Mouse (Mus musculus): ENCODE results near the gene Sparc. TPM values are rescaled to one million over a fixed set of nuclear protein-coding genes. Genes with fewer than 3 reads are reported as not detected.
"Not testable (repeated sequence)": the region's sequence is repeated elsewhere in the genome, so short reads cannot be mapped to it uniquely, and the experiment has no call there.

Sparc gene
- polyA plus RNA-seq, 1 experiment, result 4,627 TPM

DNA sequence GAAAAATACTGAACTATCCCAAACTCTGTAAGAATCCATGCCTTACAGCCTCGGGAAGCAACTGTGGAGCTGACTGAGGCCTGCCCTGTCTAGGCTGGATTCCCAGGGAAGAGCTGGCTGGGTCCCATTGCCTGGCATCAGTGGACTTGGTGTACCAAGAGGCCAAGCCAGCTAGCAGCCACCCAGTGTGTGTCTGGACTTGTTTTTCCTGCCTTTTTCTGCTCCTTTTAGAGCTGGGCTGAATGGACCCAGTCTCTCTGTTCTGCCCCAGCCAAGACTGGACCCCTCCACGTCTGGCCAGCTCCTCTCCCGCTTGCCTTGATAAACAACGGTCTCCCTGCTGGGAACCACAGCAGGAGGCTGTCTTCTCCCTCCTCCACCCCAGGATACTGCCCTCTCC is 15.0 kb upstream of the Sparc start:
- DNase-seq (ENCODE audit: low read depth), result no peak

DNA sequence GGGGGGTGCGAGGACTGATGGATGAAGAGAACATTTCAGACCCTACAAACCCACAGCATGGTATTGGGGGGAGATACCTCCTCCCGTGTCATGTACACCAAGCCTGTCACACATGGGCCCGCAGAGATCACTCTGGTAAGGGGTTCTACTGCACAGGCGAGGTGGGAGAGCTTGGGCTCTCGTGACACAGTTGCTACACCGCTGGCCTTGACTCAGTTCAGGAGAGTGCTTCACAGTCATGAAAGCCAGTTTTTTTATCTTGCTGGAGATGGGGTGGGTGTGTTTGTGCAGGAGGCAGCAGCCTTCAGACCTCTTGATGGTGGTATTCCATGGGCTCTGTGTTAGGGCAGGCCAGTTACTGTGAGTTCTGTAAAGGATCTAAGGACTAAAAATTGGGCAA is 13.1 kb upstream of the Sparc start:
- no peak for DNase-seq (ENCODE audit: low read depth)

DNA sequence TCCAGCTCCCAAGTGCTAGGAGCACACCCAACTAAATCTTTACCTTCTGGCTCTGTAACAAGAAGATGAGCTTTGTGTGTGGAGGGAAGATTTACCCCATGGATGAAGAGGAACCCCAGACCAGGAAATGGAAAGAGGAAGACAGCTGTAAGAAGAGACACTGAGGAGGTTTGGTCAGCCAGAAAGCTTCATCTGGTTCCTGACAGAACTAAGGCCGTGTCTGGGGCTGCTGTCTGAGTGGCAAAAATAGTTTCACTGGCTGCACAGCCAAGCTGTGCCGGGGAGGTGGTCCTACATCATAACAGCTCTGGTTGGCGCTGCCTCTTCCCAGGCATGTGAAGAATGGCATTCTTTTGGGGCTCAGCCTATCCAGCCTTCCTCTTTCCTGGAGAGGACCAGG is 10.0 kb upstream of the Sparc start:
- DNase-seq (ENCODE audit: low read depth), result no peak

DNA sequence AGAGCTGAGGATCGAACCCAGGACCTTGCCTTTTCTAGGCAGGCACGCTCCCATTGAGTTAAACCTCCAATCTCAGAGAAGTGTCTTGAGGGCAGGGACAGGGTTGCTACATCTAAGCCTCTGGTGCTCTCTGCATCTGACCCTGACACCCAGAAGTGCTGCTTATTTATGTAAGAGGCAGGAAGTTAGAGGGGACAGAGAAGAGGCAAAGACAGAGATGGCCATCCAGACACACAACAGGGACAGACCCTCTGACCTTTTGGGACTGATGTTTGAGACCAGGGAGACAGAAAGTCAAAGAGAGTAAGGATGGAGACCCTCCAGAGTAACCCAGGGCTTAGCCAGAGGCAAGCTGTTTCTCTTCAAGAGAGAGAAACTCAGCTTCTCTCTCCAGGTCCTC is 7.0 kb upstream of the Sparc start:
- no peak for DNase-seq (ENCODE audit: low read depth)

DNA sequence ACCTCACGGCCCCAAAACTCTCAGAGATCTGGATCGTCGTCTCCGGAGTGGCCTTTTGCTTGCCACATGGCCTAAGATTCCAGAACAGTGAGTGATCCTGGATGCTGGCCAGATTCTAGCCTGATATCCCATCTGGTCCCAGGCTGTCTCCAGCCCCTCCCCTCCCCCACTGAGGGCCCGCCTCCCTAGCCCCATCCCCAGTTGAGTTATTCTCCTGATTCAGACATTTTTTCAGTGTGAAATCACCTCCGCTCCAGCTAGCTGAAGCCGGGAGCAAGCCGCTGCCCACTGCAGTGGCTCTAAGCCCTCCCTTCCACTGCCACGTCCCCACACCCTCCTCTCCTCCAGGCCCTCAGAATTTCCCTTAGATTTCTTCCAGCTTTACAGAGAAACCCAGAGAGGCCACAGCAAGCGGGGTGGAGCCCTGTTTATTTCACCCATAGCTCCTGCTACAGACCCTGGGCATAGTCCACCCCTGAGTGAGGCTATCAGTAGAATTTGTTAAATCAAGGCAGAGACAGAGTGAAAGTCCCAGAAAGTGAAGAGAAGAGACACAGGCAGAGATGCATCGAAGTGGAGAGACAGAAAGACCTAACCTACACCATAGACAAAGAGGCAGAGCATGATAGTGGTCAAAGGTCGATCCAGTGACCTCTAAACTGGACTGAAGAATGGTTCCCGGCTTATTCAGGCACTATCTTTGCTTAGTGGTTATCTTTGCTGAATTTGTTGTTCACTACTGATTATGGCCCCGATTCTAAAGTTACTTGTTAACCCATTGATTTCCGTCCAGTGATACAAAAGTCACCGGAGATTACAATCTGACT is 5.4 kb upstream of the Sparc start:
- no peak for DNase-seq (ENCODE audit: low read depth)

DNA sequence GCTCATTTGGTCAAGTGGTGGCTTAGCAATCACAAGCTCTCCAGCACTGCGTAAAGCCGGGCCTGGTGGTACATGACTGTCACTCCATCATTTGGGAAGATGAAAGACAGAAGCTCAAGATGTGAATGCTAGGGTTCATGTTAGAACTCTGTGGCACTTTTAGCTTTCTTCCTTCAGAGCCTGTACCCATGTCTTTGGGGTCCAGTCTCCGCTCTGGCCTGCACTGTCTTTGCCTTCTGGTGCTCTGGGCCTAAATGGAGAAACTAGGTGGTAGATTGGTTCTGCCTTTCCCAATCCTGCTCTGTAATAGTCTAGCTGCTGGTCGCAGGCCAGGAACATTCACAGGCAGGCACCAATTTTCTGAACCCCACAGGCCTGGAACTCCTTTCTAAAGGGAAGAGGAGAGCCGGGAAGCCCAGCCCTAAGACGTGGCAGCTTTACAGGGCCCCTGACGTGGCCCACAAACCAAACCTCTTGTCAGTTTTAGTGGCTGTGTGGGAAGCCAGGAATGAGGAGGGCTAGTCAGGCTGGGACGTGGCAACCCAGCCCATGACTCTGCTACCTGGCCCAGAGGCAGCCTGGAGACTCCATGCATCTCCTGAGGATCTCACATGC is 1.9 kb upstream of the Sparc start:
- no peak for DNase-seq (ENCODE audit: low read depth)

DNA sequence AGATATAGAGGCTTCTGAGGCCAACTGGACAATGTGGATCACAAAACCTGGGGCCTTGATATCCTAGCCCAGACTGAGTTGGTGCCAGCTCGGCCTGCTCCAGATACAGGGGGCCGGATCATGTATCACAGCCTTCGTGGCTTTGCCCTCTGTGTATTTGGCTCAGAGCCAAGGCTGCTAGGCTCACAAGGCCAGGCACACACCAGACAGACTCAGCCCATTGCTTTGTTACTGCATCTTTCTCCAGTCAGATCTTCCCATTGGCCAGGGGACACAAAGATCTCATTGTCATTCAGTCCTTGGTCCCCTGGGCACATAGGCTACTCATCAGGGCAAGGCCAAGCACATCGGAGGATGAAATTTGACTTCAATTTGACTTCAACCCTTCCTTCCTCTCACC is 773 bp upstream of the Sparc start:
- DNase-seq (ENCODE audit: low read depth), result no peak

DNA sequence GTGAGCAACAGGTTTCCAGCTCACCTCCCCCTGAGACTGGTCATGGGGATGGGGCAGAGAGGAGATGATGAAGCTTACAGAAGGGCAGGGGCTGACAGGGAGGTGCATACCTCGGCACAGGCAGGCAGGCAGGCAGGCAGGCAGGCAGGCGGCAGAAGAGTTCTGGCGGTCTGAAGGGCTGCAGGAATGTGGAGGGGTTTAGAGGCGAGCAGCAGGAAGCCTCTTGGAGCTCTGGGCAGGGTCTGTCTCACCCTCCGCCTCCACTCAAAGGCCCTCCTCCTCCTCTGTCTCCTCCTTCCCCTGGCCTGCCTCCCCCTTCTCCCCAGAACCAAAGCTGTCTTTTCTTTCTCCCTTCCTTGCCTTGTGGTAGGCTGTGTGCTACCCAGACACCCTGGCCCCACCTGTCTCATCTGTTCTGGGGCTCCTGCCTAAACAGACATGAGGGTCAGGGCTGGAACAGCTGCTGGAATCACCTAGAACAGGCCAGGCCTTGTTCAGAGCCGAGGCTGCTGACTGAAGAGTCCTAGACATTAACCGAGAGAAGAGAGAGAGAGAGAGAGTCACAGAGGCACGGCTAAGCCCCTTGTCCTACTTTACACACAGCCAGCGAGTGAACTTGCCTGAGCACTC is 3.2 kb downstream of the Sparc start:
- DNase-seq (ENCODE audit: low read depth), result no peak

DNA sequence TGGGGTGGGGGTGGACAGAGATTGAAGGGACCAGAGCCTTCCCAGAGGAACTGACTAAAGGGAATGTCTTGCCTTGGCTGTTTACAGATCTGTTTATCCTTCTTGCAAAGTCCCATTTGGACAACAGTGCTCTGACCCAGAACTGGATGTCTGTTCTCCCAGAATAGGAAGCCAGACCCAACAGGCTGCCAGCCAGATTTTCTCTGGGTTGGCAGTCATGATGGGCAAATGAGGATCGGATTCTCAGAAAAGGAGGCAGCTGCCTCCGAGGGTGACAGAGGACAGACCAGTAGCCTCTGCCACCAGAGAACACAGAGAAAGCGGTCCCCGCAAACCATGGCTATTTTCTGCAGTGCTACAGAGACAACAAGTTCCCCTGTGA is 3.7 kb downstream of the Sparc start:
- DNase-seq (ENCODE audit: low read depth), result no peak

DNA sequence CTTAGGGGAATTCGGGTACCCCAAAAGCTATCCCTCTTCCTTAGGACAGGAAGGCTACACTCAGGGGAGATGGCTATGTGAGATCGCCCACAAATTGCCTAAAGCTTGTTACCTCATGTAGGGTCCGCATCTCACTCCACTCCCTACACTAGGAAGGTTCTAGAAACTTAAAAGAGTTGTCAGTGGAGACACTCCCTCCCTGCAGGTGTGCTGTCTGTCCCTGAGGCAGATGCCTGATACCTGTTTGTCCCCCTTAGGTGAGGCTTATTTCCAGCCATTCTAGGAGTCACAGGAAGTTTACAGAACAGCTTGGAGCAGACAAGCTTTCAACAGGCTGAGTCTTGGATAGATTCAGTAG is 4.3 kb downstream of the Sparc start:
- no peak for DNase-seq (ENCODE audit: low read depth)

DNA sequence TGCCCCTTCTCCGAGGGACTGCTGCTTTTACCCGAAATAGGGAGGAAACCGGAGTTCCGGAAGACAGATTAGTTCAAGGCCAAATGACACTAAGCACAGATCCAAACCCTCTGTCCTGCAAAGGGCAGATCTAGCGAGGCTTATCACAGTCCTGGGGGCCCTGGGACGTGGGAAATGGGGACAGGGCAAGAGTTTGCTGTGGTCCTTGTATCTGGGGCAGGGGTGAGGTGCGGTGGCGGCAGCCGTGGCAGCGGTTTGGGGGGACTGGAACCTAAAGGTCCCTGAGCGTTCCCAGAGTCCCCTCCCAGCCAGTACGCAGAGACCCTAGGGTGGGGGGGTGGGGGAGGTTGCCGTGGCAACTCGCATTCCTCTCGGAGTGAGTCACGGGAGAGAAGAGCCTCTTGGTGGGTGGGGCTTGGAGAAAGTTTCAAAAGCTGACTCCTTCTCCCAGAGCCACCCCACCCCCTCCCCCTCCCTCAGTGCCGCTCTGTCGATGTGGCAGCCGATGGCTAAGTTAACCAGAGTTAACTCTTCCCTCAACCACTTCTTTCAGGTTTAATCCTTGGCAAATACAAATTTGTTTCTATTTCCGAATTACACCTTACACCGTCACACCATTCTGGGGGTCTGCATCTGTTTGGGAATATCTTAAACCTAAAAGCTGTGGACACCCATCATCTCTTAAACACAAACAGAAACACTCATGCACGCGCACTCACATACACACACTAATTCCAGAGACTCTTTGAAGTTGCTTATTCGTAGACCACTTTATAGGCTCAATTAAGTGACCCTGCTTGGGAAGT is 4.9 kb downstream of the Sparc start:
- DNase-seq (ENCODE audit: low read depth), result no peak

DNA sequence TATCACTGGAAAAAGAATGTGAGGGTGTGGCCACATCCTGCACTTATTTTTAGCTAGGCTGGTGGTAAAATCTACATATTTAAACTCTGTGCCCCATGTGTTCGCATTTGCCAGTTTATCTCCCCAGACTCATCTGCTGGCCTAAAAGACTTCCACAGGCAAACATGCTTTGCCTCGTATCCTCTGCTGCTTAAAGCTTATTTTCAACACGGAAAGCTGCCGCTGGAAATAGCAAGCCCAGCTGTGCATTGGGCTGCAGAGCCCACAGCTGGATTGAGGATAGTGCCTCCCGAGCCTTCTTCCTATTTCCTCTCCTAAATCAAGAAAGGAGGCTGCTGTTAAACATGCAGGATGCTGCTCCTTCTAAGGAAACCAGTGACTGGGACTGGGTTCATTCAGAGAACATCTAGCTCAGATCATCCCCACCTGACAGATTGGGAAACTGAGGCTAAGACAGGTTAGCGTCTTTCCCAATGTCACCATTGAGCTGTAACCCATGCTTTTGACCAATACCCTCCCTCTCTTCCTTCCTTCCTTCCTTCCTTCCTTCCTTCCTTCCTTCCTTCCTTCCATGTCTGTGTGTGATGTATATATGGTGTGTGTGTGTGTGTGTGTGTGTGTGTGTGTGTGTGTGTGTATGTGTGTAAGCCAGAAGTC is 6.2 kb downstream of the Sparc start:
- no peak for DNase-seq (ENCODE audit: low read depth)

DNA sequence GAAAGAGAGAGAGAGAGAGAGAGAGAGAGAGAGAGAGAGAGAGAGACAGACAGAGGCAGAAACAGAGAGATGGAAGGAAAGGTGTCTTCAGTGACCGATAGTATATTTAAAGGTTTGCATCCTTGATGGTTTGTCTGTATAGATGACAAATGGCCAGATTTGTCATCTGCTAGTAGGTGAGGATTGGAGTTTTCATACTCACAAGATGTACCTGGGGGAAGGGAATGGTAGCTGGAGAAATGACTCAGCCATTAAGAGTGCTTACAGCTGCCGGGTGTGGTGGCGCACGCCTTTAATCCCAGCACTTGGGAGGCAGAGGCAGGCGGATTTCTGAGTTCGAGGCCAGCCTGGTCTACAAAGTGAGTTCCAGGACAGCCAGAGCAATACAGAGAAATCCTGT is 7.3 kb downstream of the Sparc start:
- not testable (repeated sequence) for DNase-seq (ENCODE audit: low read depth)

DNA sequence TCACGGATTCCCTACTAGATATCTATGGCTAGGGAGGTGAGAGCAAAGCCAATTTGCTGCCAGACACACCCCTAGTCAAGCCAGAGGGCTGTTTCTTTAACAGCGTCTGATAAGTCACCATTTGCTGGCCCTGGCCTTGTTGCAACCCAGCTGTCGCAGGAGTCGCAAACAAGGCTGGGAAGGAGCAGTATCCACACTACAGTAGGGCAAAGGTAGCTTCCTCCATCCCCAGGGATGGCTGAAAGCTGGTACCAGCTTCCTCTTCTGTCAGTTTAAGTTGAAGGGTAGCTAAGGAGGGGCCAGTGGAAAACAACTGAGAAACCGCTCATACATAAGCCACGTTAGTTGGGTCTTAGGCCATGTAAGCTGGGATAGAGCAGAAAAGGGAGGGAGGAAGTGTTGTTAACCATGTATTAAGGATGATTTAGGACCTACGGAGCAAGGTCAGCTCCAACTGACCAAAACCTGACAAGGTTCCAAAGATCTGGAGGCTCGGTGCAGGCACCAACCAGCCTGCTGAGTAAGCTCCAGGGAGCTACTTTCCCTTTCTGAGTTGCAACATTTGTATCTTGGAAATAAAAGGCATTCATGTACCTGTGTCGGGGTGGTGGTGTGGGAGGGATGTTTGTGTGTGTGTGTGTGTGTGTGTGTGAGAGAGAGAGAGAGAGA is 7.8 kb downstream of the Sparc start:
- DNase-seq (ENCODE audit: low read depth), result no peak

DNA sequence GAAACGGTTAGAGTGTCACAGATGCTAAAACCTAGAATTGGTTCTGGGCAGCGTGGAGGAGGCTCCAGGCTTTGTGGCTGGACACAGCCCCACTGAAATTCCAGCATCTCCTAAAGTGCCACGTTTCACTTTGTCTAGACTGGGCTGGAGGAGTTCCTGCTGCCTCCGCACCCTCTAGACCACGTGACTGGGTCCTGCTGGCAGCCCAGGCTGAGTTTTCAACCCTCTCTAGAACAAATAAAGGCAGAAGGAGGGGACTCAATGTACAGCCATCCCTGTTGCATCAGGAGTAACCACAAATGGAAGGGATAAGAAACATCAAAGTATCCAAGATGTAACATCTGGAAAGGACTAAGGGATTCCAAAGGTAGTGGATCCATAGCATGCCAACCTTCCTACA is 8.7 kb downstream of the Sparc start:
- no peak for DNase-seq (ENCODE audit: low read depth)

DNA sequence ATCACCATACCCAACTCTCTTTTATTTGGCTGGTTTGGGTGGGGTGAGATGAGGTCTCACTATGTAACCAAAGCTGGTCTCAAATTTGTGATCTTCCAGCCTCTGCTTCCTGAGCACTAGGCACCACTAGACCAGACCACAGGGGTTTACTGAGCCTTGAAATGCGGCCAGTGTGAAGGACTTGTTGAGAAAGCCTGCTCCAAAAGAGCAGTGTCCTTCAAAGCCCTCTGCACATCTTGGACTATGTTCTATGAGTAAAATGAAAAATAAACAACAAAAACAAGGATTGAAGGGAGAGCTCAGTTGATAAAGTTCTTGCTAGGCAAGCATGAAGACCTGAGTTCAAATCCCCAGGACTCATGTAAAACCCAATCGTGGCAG is 9.6 kb downstream of the Sparc start:
- DNase-seq (ENCODE audit: low read depth), result no peak

DNA sequence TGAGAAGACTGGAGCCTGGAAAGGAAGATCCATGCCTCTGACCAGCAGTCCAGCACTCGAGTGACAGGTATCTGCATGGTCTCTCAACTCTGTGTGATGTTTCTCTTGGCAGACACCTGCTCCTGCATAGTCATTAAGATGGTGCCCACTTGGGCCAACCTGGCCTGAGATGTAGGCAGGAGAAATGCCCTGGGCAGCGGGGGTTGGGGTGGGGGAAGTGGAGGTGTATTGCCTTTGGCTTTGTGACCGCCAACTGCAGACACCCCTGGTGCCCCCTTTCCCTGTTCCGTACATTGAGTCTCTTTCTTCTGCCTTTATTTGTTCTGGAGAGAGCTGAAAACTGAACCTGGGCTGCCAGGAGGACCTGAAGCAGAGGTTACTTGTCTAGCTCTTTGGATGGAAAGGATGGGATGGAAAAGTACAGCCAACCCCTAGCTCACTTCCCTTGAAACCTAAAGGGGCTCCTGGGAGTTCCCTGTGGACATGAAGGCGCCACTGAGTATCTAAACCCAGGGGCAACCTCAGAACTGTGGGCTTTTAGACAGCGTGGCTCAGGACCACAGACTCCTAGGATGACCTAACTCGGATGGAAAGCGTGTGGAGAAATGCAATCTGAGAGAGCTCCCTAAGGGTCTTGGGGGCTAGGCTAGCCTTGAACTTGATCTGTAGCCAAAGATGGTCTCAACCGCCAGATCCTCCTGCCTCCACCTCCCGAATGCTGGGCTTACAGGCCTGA is 10.1 kb downstream of the Sparc start:
- DNase-seq (ENCODE audit: low read depth), result no peak

DNA sequence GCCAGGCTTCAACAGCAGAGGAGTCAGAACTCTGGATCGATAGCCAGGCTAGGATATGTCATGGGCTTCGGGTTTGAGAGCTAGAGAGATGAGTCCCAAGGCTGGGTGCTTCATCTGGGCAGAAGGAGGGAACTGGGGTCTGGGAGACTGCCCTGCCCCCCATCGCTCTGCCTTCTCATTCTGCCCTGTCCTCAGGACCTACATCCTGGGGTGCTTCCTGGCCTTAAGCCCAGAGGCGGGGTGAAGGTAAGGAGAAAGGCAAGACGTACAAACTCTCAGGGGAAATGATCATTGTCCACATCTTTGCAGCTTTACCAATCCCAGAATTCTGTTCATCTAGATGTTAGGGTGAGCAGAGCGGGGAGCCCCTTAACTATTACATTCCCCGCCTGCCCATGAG is 10.9 kb downstream of the Sparc start:
- no peak for DNase-seq (ENCODE audit: low read depth)

DNA sequence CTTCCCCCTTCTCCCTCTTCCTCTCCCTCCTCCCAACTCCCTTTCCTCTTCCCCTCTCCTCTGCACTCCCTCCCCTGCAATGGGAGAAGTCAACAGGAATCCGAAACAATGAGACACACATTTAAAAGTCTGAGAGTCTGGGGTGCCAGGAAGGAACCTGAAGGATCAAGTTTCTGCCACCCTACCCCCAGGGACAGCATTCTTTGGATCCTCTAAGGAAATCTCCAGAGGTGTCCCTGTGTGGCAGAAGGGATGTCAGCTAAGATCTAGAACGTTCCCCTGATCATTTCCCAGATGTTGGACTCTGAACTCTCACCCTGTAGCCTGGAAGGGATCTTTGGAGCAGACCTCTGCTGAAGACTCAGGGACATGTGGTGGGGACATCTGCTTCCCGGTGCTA is 12.5 kb downstream of the Sparc start:
- DNase-seq (ENCODE audit: low read depth), result no peak

DNA sequence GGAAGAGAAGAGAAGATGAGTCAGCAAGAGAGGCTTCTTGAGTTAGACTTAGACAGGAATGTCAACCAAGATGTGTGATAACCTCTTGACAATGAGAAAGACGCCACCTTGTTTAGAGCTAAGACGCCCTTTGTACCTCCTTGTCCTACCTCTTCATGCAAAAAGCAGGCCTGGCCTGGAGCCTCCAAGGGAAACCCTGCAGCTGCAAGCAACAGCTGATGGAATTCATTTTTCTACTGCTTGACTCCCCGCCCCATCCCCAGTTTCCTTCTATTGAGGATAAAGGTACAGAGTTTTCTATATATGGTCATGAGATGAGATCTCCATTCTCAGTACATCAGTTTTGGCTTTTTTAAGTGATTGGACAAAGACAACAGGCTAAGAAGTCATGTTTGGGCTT is 13.0 kb downstream of the Sparc start:
- DNase-seq (ENCODE audit: low read depth), result no peak

DNA sequence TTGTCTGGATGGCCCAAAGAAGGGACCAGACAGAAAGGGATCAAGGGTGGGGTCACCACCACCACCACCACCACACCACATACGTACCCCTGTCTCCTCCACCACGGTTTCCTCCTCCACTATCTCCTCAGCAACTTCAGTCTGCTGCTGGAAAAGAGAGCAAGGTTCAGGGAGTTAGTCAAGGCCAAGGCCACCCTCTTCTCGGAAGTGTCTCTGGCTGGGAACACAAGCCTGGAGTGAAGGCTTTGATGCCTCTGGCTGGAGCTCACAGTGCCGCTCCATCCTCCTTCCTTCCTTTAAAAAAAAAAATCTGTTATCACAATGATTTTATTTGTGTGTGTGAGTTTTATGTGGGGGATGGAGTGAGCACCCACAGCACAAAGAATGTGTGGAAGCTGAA is 15.8 kb downstream of the Sparc start:
- DNase-seq (ENCODE audit: low read depth), result no peak

Data from gonadal fat pad, adult 2 months (tissue).